ENCODE assay signal across 17 mouse cellular contexts in genomic region chr1:90433911-90434310, GRCm38 (mm10).
"Had no signal": no experiment of that assay in that cellular context is flagged by ENCODE, and none has a peak within 500 bp of the region (broad histone marks: within the 10 kb centered on the region; RNA-seq: fewer than 3 reads in every experiment).

No protein-coding gene starts in this region.

- ATAC-seq: liver, embryonic 12.5 days; midbrain, embryonic 16.5 days had no signal

- H3K4me3 ChIP-seq: limb, embryonic 15.5 days; liver, embryonic 12.5 days; megakaryocyte, embryonic 14.5 days; neural tube, embryonic 13.5 days had no signal

- H3K4me1 ChIP-seq: liver, embryonic 12.5 days; megakaryocyte, embryonic 14.5 days had no signal

- H3K9me3 ChIP-seq: limb, embryonic 15.5 days; liver, embryonic 12.5 days; neural tube, embryonic 13.5 days had no signal

- H3K9ac ChIP-seq: limb, embryonic 15.5 days; liver, embryonic 12.5 days; lung, embryonic 14.5 days; neural tube, embryonic 13.5 days had no signal

- H3K27ac ChIP-seq: kidney, postnatal 0 days; limb, embryonic 15.5 days; liver, embryonic 12.5 days; macrophage; neural tube, embryonic 13.5 days had no signal

- H3K27me3 ChIP-seq: limb, embryonic 15.5 days; liver, embryonic 12.5 days; megakaryocyte, embryonic 14.5 days; neural tube, embryonic 13.5 days had no signal

- DNase-seq: kidney, adult 9 months; kidney, postnatal 36 days; lung, embryonic 14.5 days; lung, postnatal 10 days; retina, postnatal 1 day; right cerebral cortex, postnatal 4 days; spleen, adult 18-20 months; thymus, adult 2 months; thymus, postnatal 25 days had no signal

- H3K4me2 ChIP-seq: limb, embryonic 15.5 days; liver, embryonic 12.5 days; lung, embryonic 14.5 days; midbrain, embryonic 11.5 days; neural tube, embryonic 13.5 days had no signal

- H3K36me3 ChIP-seq: limb, embryonic 15.5 days; liver, embryonic 12.5 days; neural tube, embryonic 13.5 days had no signal
